Mouse (Mus musculus): Measurements from ENCODE around the gene Olfr1325. TPM values are rescaled to one million over a fixed set of nuclear protein-coding genes. Genes with fewer than 3 reads are reported as not detected.

Olfr1325 gene
- polyA plus RNA-seq (2012): not detected in 2 replicates

DNA sequence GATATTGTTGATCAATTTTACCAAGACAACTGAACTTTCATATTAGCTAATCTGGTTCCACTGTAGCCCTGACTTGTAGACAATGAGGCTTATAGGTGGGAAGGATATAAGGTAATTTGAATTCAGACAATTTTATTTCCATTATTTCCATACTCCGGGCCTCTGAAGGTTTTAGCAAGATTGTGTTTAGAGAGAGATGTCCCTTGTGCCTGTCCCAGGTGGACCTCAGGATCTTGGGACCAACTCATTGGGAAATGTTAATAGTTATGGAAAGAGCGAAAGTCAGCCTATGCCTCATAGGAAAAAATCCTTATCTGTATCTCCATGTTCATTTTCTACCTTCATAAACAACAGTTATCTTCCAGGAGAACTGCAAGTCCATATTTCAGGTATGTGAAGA is at the start of gene Olfr1325:
Gene Olfr1325, plus strand, starts transcription at position 301 of the 400 bp plus-strand sequence.

DNA sequence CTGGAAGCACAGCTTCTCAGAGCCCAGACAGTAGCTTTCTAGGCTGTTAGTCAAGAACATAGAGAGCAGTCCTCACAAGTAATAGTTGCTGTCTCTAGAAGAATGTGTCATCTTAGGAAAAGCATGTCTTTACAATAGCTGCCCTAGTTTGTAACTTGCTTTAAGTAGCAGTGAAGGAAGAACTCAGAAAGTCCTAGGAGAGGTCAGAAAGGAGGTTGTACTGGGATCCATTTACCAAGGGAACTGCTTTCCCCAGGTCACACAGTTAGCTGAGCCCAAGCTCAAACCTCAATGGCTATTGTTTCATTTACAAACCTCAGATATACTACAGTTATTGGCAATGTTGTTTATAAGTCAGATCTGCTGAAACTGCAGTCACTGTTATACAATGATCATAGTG is 17.7 kb upstream of the Olfr1325 start, which contains the start of gene Olfr1326-ps1:
Gene Olfr1326-ps1, minus strand, starts transcription at position 101 of the 400 bp plus-strand sequence.

DNA sequence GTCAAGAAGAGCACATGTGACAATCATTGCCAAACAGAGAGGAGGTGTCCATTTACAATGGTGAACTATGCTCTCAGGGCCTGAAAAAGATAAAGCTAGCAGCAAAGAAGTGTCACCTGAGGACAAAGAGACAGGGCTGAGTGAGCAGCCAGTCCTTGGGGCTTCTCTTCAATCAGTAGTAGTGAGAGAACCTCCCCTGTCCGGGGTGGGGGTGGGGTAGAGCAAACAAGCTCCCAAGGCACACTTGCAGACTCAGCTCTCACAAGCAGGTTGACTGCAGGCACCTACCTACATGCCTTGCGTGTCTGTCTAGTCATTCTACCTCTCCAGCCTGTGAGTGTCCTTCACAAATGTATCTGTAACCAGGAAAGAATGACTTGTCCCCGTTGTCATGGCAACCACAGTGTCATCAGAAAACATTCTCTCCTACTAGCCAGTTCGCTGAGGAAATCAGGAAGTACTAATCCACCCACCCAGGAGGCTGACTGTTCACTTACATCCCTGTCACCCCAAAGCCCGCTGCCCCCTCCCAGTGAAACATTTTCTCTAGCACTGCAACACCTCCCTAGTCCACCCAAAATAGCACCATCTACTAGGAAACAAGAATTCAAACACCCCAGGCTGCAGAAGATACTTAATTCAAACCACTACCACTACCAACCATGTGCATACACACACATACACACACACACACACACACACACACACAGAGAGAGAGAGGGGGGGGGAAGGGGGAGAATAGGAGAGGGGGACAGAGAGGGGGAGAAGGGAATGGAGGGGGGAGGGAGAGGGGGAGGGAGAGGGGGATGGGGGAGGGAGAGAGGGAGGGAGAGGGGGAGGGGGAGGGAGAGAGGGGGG is 53.2 kb downstream of the Olfr1325 start, which contains the start of gene Gm5640:
Gene Gm5640, minus strand, starts transcription at position 170 of the 858 bp plus-strand sequence.

Other genes starting within 250 kb of the Olfr1325 start
- 5.9 and 6.9 TPM in 2 replicates for gene Lage3, start 239.1 kb upstream of the Olfr1325 start, polyA plus RNA-seq (2012)
- gene Ubl4a, start 219.5 kb upstream of the Olfr1325 start, polyA plus RNA-seq (2012): 31.2 and 32.6 TPM in 2 replicates
- 4.5 and 5.4 TPM in 2 replicates for gene Slc10a3, start 219.3 kb upstream of the Olfr1325 start, polyA plus RNA-seq (2012)
- 6.1 and 7.7 TPM in 2 replicates for gene Fam3a, start 199.4 kb upstream of the Olfr1325 start, polyA plus RNA-seq (2012)
- gene Ikbkg, start 199.4 kb upstream of the Olfr1325 start, polyA plus RNA-seq (2012): 9.2 and 10.3 TPM in 2 replicates
- 19.5 and 27.3 TPM in 2 replicates for gene G6pdx, start 163.5 kb upstream of the Olfr1325 start, polyA plus RNA-seq (2012)
- not detected in 2 replicates for gene Gm6880, start 111.3 kb upstream of the Olfr1325 start, polyA plus RNA-seq (2012)
- not detected in 2 replicates for gene Olfr1326-ps1, start 17.8 kb upstream of the Olfr1325 start, polyA plus RNA-seq (2012)
- gene Gm5640, start 53.0 kb downstream of the Olfr1325 start, polyA plus RNA-seq (2012): not detected in 2 replicates
- not detected in 2 replicates for gene Gm6890, start 148.2 kb downstream of the Olfr1325 start, polyA plus RNA-seq (2012)
- gene Gm5936, start 244.5 kb downstream of the Olfr1325 start, polyA plus RNA-seq (2012): not detected in 2 replicates

Data from megakaryocyte-erythroid progenitor cell, adult 5 weeks (primary cell).